Mouse (Mus musculus): ENCODE data around the gene Stil.
"Not testable (repeated sequence)": the region's sequence is repeated elsewhere in the genome, so short reads cannot be mapped to it uniquely, and the experiment has no call there.

Stil gene

DNA sequence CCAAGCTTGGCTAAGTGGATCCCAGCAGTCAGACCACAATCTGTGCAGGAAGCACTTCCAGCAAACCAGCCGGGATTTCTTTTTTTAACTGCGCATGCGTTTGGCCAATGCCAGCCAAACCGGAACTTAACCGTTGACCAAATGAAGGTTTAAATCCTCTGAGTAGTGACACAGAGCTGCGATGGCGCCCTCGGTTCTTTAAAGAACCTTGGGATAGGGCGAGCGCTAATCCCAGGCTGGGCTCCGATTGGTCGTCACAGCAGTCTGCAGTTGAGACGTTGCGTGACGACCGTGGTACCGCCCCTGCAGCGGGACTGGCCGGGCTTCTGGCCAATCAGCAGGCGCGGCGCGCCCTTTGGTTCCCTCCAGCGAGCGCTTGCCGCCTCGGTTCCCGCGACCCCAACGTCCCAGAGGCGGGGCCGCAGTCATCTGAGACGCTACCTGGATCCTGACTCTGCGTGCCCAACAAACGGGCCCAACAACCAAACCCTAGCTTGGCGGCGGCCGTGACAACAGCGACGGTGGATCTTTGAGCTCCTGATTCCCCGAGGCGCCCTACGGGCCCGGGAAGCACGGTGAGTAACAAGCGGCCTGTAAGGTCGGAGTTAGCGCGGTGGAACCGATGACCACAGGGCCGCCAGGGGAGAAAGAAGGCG lies at the start of gene Stil:
Gene Stil (plus strand): TSS at position 387 of the 656 bp plus-strand sequence.
- DNase-seq (ENCODE audit: low spot score), result peak; percentile 99

DNA sequence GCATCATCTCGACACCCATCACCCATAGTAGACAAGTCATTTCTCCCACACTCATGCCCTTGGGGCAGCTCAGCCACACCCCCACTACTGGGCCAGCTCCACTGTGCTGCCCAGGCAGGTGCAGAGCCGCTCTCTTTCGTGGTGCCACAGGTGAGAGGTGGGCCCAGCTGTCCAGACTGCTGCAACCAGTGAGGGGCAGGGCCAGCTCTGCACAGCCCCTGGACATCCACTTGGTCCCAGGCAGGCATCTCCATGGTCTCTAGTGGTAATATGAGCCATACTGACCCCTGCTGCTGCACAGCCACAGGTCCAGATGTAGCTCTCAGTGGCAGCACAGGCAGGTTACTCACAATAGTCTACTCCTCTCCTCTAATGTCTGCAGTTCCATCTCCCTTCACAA lies 46.8 kb upstream of the Stil start:
- DNase-seq (ENCODE audit: low spot score), result no peak

DNA sequence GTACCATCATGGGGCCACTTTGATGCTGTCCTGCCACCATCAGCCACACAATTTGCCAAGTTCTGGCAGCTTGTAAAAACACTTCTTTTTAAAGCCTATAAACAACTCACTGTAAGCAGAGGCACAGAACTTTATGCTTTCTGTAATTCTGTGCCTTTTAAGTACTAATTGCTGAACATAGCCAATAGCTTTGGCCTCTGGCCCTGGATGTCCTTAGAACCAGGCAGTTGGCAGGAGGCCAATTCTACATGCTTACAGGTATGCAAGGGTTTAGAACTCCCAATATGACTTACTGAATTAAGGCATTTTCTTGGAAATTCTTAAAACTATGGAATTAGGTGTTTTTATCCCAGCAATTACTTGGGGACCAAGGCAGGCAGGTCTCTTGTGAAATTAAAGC lies 42.6 kb upstream of the Stil start:
- DNase-seq (ENCODE audit: low spot score), result no peak

DNA sequence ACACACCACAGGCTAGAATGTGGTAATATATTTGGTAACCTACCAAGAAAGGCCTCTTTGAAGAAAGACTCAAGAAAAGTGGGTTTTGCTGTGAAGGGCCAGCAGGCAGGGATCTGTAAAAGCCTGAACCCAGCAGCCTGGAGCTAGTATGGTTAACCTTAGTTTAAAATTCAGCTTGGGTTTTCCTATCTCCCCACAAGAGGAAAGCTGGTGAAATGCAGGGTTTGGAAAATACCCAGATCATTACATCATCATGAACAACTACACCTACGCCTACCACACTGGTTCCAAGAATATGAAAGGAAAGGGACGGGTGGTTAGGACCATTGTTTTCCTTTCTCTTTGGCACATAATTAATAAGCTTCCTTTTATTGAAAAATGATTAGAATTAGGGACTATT lies 41.7 kb upstream of the Stil start:
- DNase-seq (ENCODE audit: low spot score), result no peak

DNA sequence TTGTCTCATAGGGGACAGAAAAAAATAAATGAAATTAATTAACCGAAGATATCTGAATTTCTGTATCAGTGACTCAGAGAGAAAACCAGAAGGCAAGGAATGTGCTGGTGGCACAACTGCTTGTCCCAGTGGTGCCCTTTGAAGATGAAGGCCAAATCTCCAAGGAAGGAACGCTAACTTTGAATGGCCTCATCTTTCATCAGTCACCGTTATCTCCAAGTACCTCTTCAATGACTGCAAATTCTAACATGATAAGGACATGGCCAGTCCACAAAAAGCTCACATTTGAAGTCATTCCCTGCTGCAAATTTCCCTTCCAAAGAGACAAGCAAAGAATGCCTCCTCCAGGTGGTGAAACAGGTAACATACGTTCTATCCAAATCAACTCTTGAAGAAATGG lies 41.2 kb upstream of the Stil start:
- DNase-seq (ENCODE audit: low spot score), result no peak

DNA sequence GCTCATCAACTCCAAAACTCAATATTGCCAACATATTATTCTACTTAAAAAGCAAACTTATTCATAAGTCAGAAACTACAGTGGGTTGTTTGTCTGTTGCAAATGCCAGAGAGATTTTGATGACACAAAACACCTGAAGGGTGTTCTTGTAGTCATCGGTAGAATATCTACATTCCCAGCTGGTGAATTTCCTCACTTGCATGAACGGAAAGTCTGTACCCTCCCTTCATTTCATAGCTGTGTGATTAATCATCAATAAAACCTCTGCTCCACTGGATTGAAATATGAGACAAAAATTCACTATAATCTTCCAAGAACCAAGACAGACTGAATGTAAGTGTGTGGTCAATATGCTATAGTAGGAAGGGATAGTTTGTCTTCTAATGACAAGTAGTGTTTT lies 40.4 kb upstream of the Stil start:
- DNase-seq (ENCODE audit: low spot score), result no peak

DNA sequence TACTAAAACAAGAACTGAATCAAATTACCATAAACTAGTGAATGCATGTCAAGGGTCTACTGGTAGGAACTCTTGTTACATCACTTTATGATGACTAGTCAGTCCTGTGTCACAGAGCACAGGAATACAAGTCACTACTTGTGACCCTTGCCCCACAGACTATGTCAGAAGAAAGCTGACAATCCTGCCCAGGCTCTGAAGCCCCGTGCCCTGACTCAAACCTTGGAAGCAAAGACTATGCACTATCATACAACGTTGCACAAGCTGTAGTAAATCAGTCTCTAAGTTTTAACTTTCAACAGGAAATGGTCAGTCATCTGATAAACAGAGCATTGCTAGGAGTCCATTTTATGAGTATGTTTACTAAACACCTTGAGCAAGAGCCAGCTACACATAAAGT lies 39.1 kb upstream of the Stil start:
- not testable (repeated sequence) for DNase-seq (ENCODE audit: low spot score)

DNA sequence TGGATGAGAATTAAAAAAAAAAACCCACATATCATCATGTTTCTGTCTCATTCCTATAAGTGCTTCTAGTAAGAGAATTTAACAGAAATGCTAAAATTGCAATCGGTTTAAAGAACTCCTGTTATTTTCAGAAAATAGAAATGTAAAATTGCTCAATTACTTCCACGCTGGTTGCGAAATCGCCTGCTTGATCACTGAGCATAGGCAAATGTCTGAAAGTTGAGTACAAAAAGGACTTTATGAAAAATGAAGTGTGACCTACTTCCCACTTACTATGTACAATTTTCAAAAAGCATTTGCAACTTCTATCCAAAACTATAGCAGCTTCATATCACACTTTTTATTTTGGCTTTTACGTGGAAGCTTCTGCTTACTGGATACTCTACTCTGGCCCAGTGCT lies 29.2 kb upstream of the Stil start:
- DNase-seq (ENCODE audit: low spot score), result no peak

DNA sequence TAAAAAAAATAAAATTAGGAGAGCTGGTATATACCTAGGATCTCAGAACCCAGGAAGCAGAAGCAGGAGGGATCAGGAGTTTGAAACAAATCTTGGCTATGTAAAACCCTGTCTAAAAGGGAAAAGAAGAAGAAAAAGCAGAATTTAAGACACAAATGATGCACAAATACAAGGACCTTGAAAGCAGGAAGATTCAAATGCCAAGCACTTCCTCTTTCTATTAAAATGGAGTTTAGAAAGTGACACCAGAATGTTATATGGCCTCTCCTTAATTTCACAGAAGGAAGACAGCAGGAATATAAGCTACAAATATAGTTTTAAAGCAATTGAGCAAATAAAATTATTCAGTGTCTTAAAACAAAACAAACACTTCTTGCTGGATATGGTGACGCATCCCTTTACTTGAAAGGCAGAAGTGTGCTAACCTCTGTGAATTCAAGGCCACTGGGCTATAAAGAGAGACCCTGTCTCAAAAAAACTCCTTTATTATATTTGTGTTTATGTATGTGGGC lies 26.7 kb upstream of the Stil start:
- no peak for DNase-seq (ENCODE audit: low spot score)

DNA sequence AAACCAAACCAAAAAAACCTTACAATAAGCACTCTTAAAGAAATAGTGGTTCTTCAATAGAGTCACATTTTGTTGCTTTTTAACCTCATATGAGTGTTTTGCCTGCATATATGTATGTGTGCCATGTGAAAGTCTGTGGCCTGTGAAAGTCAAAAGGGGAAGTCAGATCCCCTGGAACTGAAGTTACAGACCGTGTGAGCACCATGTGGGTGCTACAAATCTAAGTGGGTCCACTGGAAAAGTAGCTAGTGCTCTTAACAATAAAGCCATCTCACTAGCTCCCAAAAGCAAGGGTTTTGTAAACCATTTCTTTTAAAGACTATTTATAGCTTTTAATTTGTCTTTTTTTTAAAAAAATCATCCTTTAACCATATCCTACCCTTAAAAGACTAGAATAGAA lies 17.3 kb upstream of the Stil start:
- DNase-seq (ENCODE audit: low spot score), result no peak

DNA sequence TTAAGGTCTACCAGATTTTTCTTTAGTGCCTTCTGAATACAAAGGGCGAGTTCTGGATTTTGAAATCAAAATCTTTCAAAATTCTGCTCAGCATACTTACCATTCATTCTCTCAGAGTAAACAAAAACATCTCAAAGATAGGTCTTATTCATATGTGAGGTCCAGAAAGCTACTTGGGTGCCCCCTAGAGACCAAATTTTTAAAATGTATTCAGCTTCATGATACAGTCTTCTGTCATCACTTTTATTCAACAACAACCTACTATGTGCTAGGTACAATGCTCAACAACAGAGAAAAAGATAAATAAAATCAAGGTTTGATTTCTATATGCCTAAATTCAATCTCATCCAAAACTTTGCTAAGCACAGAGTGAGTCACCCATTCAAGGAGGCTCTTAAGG lies 16.9 kb upstream of the Stil start:
- DNase-seq (ENCODE audit: low spot score), result peak; percentile 32

DNA sequence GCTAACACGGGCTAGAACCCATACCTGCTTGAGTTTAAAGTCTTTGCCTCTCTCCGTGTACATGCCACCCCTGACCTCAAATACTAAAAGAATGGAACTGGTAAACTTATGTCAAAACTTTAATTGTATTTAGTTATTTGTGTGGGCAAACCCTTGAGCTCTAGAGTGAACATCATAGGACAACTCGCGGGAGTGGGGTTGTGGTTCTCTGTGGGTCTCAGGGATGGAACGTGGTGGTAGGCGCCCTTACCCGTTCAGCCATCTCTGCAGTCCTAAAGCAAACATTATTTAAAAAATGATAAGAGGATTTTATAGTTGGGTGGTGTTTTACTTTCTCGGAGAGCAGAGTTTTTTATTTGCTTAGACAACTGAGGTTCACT lies 13.8 kb upstream of the Stil start:
- peak; percentile 67 for DNase-seq (ENCODE audit: low spot score)

DNA sequence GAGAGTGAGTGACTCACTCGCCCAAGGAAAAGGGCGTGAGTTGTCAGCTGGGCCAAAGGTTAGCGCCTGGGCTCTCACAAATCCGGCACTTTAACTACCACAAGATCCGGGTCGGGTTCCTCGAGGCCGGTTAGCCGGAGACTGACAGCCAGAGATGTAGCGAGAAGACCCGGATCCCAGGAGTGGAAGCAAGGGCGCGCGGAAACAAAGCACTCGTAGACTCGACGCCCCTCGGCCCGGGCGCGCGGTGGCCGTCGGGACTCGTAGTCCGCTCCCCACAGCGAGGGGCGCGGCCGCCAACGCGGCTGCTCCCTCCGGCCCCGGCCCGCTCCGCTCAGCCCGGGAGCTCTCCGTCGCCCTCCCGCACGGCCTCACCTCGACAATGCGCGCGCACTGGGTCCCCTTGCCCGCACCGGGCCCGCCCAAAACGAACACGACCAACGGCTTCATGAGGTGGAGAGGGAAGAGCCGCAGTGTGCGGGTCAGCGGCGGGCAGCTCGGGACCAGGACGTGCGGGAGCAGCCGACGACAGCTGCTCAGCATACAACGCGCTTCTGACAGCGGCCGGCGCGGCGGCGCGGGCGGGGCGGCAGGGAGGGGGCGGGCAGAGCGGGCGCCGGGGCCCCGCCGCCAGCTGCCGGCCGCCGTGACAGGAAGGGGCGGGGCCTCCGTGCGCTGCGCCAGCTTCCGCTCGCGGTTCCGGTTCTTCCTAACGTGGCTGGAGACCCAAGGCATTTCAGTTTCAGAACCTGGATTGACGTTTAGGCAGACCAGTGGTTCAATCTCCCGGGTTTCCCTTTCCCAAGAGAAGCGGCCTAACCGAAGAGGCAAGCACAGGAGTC lies 13.1 kb upstream of the Stil start, which contains the start of gene Cmpk1:
Gene Cmpk1 (minus strand): TSS at position 651 of the 842 bp plus-strand sequence.
- DNase-seq (ENCODE audit: low spot score), result peak; percentile 92

DNA sequence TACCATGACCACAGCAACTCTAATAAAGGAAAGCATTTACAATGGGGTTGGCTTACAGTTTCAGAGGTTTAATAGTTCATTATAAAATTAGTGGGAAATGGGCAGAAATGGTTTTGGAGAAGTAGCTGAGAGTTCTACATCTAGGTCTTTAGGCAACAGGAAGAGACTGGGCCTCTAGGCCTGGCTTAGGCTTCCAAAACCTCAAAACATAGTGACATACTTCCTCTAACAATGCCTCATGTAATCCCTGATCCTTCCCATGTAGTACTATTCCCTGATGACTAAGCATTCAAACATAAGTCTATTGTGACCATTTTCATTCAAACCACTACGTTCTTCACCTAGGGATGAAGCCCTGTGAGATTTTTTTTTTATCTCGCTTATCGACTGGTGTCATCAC lies 5.7 kb upstream of the Stil start:
- DNase-seq (ENCODE audit: low spot score), result no peak

DNA sequence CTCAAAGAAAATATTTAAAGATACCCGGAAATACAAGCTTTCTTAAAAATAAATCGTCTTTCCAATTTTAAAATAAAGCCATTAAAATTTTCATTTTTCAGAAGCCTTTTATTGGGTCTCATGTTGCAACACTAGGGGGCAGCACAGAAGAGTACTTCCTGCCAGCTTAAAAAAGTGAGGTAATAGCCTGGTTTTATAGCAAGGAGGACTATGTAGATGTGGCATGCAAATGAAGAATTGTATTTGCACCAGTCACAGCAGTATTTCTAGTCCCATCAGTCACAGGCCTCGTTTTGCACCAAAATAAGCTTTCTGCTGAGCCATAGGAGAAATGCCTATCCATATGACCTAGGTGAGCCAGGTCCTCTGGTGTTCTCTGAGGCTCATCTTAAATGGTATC lies 2.9 kb upstream of the Stil start:
- peak; percentile 56 for DNase-seq (ENCODE audit: low spot score)

DNA sequence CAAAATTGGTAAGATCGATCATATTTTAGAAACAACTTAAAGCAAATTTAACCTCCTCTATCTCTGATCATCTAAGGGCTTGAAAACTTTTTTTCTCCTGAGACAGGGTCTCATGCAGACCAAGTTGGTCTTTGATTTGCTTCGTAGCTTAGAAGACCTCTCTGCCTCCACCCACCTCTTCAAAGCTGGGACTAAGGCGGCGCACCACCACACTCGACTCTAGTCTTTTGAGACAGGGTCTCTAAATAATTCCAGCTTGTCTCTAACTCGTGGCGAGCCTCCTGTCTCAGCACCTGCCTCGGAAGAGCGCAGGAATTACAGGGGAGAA lies 550 bp upstream of the Stil start:
- DNase-seq (ENCODE audit: low spot score), result no peak

DNA sequence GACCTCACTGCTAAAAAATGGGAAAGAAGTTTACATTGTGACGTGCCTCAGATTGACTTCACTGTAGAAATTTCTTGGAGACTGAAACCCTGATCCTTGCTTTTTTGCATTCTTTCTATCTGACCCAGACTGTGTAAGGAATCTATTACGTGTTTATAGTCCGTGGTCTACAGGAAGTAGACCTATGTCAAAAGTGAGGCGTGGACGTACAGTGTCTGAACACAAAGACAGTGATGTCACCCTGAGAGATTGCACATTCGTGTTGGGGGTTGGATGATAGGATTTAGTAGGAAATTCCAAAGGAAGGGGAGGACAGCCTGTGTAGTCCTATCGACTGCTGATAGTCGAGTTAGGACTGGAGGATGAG lies 453 bp downstream of the Stil start:
- DNase-seq (ENCODE audit: low spot score), result peak; percentile 75

DNA sequence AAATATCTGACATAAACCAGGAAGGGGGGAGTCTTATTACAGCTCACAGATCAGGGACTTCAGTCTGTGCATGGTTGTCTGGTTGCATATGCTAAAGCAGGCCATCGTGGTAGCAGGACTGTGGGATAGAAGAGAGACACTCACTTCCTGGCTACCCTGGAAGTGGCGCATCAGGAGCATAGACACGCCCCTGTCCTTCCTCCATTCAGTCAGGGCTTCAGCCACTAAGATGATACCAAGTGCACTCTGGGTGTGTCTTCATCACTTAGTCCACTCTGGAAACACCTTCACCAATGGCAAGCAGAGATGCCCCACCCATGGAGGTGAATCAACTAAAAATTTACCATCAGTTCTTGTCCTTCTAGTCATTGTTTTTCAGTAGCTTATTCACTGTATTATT lies 14.3 kb downstream of the Stil start:
- DNase-seq (ENCODE audit: low spot score), result no peak

DNA sequence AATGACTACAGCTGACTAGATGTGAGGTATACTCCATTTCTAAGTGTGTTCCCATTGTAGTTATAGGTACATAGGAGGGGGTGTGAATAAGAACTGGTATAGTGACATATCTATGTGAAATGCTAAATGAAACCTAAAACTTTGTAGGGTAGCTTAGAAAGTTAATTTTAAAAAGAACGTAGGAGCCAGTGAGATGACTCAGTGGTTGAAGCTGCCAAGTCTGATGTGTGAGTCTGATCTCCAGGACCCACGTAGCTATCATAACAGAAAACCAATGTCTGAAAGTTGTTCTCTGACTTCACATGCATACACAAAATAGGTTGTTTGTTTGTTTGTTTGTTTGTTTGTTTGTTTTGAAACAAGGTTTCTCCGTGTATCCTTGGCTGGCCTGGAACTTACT lies 20.0 kb downstream of the Stil start:
- DNase-seq (ENCODE audit: low spot score), result no peak

DNA sequence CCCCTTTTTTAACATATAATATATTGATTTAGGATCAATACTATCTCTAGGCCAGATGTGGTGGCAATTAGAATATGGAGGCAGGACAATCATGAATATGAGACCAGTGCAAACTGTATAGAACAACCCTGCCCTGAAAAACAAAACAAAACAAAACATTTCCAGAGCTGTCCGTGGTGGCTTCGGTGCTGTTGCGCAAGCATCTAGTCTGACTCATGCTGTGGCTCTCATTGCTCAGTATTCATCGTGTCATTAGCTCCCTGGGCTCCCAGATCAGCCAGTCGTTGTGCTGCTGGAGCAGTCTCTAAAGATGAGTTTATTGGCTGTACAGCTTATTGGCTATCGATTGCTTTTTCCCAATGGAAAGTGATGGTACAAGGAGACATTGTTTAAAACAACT lies 35.1 kb downstream of the Stil start:
- no peak for DNase-seq (ENCODE audit: low spot score)

DNA sequence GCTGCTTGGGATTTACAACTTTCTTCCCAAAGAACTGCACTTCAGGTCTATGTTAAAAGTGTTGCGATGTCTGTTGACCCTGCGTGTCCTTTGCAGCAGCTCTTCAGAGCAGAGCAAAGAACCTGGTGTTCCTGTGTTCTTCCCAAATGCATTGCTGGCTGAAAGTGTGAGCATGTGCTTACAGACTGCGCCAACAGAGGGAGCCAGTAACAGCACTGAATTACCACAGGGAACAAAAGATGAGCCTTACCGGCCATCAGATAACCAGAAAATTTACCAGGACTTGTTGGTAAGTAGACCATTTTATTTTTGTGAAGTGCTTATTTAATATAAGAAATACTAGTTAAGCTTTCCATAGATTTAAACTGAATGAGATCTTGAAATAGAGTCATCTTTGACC lies 38.3 kb downstream of the Stil start:
- DNase-seq (ENCODE audit: low spot score), result peak; percentile 79

DNA sequence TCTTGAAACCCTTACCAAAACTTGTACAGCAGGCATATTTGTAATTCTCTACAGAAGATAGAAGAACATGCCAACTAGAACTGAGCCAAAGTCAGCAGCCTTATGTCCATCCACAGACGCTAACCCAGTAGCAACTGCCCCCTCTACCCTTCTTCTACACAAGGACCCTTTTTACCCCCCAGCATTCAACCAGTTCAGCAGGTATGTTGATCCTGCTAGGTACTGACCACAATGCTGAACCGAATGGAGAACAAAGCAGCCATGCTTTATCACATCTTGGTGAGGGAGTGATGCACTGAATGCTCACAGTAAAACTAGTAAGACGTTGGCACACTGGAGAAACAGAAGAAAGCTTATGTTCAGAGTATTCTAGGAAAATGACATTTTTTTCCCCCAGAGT lies 45.7 kb downstream of the Stil start:
- no peak for DNase-seq (ENCODE audit: low spot score)

DNA sequence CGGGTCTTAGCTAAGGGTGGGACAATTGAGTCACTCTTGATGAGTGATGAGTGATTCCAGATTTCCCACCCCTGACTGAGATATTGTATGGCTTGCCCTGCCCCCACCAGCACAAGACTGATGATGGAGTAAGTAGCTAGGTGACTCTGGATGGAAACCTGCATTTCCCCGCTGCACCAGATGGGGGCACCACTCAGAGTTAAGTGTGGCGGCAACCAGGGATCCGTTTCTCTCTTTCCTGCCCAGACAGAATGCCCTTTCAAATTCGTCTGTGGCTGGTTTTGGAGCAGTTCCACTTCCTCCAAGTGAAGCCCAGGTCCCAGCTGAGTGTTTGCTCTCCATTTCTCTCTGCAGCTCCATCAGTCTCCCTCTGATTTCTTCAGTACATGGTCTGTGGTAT lies 47.8 kb downstream of the Stil start:
- peak; percentile 78 for DNase-seq (ENCODE audit: low spot score)

DNA sequence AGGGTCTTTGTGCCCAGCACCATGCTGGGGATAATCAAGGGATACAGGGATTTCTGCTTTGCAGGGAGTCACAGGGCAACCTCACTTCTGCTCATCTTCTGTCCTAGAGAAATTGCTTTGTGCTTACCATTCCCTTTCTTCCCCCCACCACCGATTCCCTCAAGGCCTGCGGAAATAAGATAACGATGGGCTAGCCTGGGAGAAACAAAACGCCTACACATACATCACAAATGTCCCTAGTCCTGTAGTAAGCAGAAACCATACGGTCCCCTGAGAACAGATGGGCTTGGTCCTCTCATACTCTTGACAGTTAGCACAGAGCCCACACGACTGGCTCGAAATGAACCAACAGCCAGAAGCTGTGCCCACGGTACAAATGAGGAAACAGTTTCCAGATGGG lies 48.2 kb downstream of the Stil start:
- DNase-seq (ENCODE audit: low spot score), result no peak

Data from embryo, embryonic 10.5 days (tissue).